Mouse (Mus musculus) retina, postnatal 1 day (tissue): Measurements from ENCODE around the gene Zfp174.
A peak's percentile ranks its signal among the peaks of the same experiment; 100 is the strongest.

ENCODE experiments used
- DNase-seq: peaks from one replicate; pipeline ENCODE4 v3.0.0-alpha.2; 2012

Zfp174 gene

GRCm38 (mm10) chr16:3884201-3885064 lies 37.4 kb downstream of the Zfp174 start, which contains the start of the genes Zfp597 and Gm20695:
Zfp597 (minus strand) TSS chr16:3884561.
Gm20695 (plus strand) TSS chr16:3884648.
- DNase-seq = peak; percentile 97

GRCm38 (mm10) chr16:3885065-3885670 lies 38.1 kb downstream of the Zfp174 start:
- no peak for DNase-seq

- no peak for DNase-seq
Observed at GRCm38 (mm10) chr16:3891621-3892295, 44.7 kb downstream of the Zfp174 start.

- no peak for DNase-seq
Observed at GRCm38 (mm10) chr16:3893739-3894138, 46.7 kb downstream of the Zfp174 start.

- DNase-seq = no peak
Observed at GRCm38 (mm10) chr16:3895173-3895792, 48.2 kb downstream of the Zfp174 start.

GRCm38 (mm10) chr16:3896046-3896445 lies 49.0 kb downstream of the Zfp174 start:
- DNase-seq = no peak

- DNase-seq = no peak
Observed at GRCm38 (mm10) chr16:3896553-3896952, 49.5 kb downstream of the Zfp174 start.

GRCm38 (mm10) chr16:3907471-3907870 lies 60.4 kb downstream of the Zfp174 start:
- peak; percentile 5 for DNase-seq
